Mouse (Mus musculus): ENCODE measurements at regions not wholly inside any gene's neighbourhood (a gene's known extent, or its start where the extent isn't known, plus 50 kb on each side); places are given as distances from the start of the nearest gene placed in this dataset.

GRCm38 (mm10) chrX:11568262-11568661, 240.6 kb downstream of the H2al1j start:
- peak; percentile 47 for DNase-seq

DNA sequence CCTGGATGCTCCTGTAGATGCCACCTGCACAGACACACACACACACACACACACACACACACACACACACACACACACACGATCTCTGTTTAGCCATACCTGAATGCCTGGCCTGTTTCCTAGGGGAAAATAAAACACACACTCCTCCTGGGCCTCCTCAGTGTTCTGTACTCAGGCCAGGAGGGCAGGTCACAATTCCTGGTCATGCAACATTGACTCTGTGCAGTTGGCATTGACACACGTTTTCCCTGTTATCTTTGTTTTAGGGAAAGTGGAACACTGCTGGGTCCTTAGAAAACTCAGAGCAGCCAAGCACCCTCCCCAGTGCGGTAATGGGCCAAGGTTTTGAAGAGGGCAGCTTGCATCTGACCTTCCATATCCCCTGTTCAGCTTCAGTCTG, 246.7 kb downstream of the H2al1j start:
- DNase-seq, result no peak

GRCm38 (mm10) chrX:11575571-11575970, 247.9 kb downstream of the H2al1j start:
- DNase-seq, result no peak

GRCm38 (mm10) chrX:11576287-11576686, 248.7 kb downstream of the H2al1j start:
- no peak for DNase-seq

DNA sequence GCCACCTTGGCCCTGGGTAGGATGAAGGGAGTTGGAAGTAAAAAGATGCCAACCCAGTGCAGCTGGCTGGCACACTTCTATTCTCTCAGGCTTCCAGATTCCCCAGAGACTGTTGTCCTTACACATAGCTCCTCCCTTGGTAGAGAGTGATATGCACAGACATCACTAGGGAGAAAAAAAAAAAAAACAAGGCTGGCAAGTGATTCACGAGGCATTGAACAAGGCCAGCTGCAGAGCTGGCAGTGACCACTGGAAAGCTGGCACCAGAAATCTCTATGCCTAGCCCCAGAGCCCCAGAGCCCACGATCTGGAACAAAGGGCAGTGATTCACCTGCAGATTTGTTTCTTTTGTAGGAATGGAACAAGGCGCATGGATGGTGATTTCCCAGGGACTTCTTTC, 249.7 kb downstream of the H2al1j start:
- DNase-seq, result no peak

GRCm38 (mm10) chrX:11585353-11585752, 257.7 kb downstream of the H2al1j start:
- no peak for DNase-seq

GRCm38 (mm10) chrX:11591391-11592187, 264.0 kb downstream of the H2al1j start:
- peak; percentile 69 for DNase-seq

GRCm38 (mm10) chrX:11594542-11594941, 266.9 kb downstream of the H2al1j start:
- no peak for DNase-seq

GRCm38 (mm10) chrX:11597548-11597947, 269.9 kb downstream of the H2al1j start:
- no peak for DNase-seq

DNA sequence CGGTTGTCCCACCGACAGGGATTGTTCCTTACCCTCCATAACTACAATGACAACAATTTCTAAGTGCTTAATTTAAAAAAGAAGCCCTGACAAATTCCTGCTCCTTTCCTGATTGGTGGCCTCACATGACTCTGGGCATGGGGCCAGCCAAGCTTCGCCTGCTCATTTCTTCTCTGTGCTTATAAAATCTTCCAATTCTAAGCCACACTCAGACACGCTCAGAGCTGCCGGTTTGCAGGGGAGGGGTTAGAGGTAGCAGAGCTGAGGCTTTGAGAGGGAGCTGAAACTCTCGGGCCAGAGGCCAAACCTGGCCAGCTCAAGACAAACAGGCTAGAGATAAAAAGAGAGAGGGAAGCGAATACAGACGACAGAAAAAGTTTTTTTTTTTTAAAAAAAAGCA, 286.6 kb downstream of the H2al1j start:
- DNase-seq, result no peak

DNA sequence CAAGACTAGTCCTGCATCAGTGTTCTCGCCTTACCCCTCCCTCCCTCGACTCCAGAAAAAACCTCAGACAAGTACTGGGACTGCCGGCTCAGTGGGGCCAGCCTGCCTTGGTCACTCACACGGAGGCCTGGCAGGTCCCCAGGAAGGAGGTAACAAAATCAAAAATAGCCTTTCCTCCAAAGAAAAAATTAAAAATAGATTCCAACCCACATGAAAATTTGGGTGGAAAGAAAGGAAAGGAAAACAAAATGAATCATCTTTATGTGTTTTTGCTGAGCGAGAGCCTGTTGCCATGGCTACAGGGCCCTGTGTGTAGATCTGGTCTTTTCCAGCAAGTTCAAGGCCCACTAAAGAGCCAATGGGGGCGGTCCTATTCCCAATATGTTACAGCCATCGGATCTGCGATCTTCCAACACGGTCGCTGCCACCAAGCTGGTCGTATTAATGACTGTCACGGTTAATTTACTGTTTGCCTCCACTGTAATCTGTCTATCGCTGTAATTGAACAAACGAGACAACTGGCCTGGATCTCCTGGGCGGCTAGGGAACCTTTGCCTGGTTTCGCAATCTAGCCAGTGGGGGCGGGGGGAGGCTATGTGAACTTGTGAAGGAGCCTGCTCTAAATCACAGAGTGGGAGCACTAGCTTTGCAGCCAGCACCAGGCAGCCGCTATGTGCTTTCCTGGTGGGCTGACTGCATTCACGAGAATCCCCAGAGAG, 293.6 kb downstream of the H2al1j start:
- peak; percentile 45 for DNase-seq

DNA sequence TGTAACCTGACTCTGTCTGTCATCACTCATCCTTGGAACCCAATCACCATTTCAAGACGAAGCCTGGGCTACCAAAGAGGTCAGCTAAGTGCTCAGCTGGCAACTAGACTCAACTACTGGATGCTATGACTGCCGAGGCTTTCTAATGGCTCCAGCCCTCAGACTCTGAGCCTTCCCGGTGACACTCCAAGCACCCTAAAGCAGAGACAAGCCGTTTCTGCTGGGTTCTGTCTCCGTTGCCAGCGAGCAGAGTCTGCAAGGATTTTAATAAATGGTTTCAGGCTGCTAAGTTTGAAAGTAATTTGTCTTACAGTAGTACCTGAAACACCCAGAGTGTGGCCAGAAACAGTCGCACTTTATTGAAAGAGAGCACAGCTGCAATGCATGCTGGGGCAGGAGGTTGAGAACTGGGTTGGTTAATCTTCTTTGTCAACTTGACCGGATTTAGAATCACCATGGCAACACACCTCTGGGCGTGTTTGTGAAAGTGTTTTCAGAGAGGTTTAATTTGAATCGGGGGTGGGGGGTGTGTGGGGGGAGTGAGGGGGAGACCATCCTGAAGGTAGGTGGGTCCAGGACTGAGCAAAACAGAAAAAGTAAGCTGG, 298.8 kb downstream of the H2al1j start:
- DNase-seq, result peak; percentile 34

- no peak for DNase-seq
These were observed 301.7 kb downstream of the H2al1j start for GRCm38 (mm10) chrX:11629362-11629761.

DNA sequence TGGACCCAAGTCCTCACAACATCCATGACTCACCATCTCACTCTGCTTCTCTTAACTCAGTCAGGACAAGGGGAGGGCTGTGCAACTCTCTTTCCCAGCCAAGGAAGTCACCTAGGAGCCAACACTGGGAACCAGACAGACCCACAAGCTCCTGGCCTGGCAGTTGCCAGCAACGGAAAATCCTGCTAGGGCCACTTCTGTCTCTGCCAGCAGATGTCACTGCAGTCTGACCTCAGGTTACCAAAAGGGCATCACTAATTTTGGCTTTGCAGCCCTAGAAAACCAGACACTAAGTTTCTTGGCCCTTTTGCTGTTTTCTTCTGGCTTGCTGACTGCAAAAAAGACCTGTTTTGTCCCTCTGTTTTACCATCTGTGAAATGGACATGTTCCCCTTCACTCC, 302.3 kb downstream of the H2al1j start:
- DNase-seq, result peak; percentile 47

GRCm38 (mm10) chrX:11631186-11631913, 303.7 kb downstream of the H2al1j start:
- DNase-seq, result peak; percentile 21

DNA sequence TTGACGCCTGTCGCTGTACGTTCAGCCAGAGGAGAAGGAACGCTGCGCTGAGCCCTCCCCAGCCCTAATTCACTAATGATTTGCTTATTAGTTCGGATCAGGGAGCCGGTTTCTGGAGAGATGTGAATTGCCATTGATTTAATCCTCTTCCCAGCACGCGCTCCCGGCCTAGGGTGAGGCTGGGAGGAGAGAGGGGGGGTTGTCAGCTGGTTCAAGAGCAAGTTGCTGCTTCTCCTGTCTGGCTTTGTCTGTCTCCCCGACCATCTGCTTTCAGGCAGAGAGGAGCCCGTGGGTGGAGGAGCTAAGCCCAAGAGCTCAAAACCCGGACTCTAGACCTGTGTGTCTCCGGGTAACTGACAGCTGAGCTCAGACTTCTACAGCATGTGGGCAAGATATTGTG, 304.4 kb downstream of the H2al1j start:
- peak; percentile 49 for DNase-seq

GRCm38 (mm10) chrX:11633823-11634222, 306.2 kb downstream of the H2al1j start:
- no peak for DNase-seq

DNA sequence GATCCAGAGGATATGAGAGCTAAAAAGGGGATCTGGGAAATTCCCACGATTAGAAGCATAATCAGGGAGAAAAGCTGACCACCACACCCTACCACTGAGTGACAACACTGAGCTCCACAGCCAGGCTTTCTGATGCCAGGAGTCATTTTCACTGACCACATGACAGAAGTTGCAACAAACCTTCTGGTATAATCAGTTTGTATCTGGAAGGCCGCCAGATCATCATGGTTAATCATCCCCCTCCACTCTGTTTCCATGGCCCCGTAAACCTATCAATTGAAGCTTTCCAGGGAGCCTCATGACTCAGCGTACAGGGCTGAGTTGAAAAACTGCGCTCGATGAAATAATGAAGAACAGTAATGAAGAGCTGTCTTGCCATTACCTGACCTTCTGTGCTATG, 316.9 kb downstream of the H2al1j start:
- DNase-seq, result no peak

- DNase-seq, result no peak
These were observed 319.3 kb downstream of the H2al1j start for GRCm38 (mm10) chrX:11646681-11647526.

- no peak for DNase-seq
These were observed 319.9 kb downstream of the H2al1j start for GRCm38 (mm10) chrX:11647527-11647836.

- DNase-seq, result no peak
These were observed 325.7 kb downstream of the H2al1j start for GRCm38 (mm10) chrX:11653336-11653735.

GRCm38 (mm10) chrX:11654976-11655375, 327.4 kb downstream of the H2al1j start:
- DNase-seq, result no peak

Data from embryo, embryonic 11 days (tissue).